Mouse (Mus musculus) cerebellum, adult 8-10 months (tissue): ENCODE measurements around the gene Sh3d21.
A peak's percentile ranks its signal among the peaks of the same experiment; 100 is the strongest.

ENCODE experiments used
- DNase-seq: peaks from one replicate; pipeline ENCODE4 v3.0.0; 2022

Sh3d21 gene

GRCm38 (mm10) chr4:126105131-126105783, 58.0 kb downstream of the Sh3d21 start:
- peak; percentile 28 for DNase-seq

- DNase-seq = peak; percentile 68
Observed at GRCm38 (mm10) chr4:126104261-126105075, 58.8 kb downstream of the Sh3d21 start.

- DNase-seq = peak; percentile 94
Observed at GRCm38 (mm10) chr4:126103590-126104068, 59.7 kb downstream of the Sh3d21 start, which contains the start of gene Stk40. Stk40 (plus strand) TSS chr4:126103957.

DNA sequence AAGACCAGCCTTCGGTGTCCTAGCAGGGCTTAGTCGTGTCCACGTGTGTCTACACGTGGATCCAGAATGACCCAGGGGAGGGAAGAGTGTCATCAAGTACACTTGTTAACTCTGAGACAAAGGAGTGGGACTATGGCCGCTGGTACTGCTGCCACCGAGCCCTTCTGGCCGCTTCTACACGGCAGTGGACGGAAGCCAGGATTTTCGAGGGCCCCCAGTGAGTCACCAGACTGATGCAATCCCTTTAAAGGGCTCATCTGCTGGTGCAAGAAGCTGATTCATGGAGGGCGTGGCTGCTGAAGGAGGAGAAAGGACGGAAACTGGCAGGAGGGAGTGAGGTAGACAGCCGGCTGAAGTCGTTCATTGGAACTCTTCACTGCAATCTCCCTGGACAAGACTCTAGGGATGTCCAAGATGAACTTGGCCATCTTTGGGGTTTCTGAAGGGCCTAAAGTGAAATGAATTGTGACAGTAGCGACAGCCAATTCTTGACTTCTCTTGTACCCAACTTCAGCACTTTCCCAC, 60.2 kb downstream of the Sh3d21 start:
- peak; percentile 78 for DNase-seq

- DNase-seq = peak; percentile 27
Observed at GRCm38 (mm10) chr4:126102061-126102841, 61.0 kb downstream of the Sh3d21 start.

GRCm38 (mm10) chr4:126100764-126101163, 62.5 kb downstream of the Sh3d21 start:
- DNase-seq = no peak
